Mouse (Mus musculus) intestine, embryonic 14.5 days (tissue): ENCODE results near the gene D330020A13Rik. TPM values are rescaled to one million over a fixed set of nuclear protein-coding genes. Genes with fewer than 3 reads are reported as not detected.

ENCODE experiments used
- ATAC-seq: fragments of 200-750 bp; cut with Nextera tagmentation; replicated peaks from 2 replicates; pipeline ENCODE4 v1.8.0; 2017; ENCODE audit warnings: low read depth, moderate number of reproducible peaks, moderate TSS enrichment, moderate library complexity; ENCODE audit not compliant: low FRiP score, low TSS enrichment
- DNase-seq: peaks from one replicate; pipeline ENCODE4 v3.0.0-alpha.2; 2018; ENCODE audit warnings: low spot score
- H3K27ac ChIP-seq: fragments of 300-500 bp; sonication (generic); 2 replicates; pipeline ENCODE4 v1.5.1; 2014; ENCODE audit warnings: low read depth, mild to moderate bottlenecking, control low read depth
- H3K27me3 ChIP-seq: fragments of 300-500 bp; sonication (generic); replicated peaks from 2 replicates; pipeline ENCODE4 v1.6.1; 2014; ENCODE audit warnings: low read length, control low read depth; ENCODE audit not compliant: control insufficient read depth, insufficient read depth
- H3K36me3 ChIP-seq: fragments of 300-500 bp; sonication (generic); 2 replicates; pipeline ENCODE4 v1.6.1; 2014; ENCODE audit warnings: low read length, control low read depth; ENCODE audit not compliant: control insufficient read depth, insufficient read depth
- H3K4me1 ChIP-seq: fragments of 300-500 bp; sonication (generic); replicated peaks from 2 replicates; pipeline ENCODE4 v1.6.1; 2014; ENCODE audit warnings: low read length, control low read depth, mixed read lengths; ENCODE audit not compliant: control insufficient read depth, insufficient read depth
- H3K4me2 ChIP-seq: fragments of 300-500 bp; sonication (generic); 2 replicates; pipeline ENCODE4 v1.6.1; 2014; ENCODE audit warnings: low read length
- H3K4me3 ChIP-seq: fragments of 300-500 bp; sonication (generic); 2 replicates; pipeline ENCODE4 v1.5.1; 2014; ENCODE audit warnings: low read depth, low read length, control low read depth, mixed read lengths
- H3K9ac ChIP-seq: fragments of 300-500 bp; sonication (generic); 2 replicates; pipeline ENCODE4 v1.6.1; 2014; ENCODE audit warnings: mild to moderate bottlenecking, low read length
- H3K9me3 ChIP-seq: fragments of 300-500 bp; sonication (generic); 2 replicates; pipeline ENCODE4 v1.6.1; 2016; ENCODE audit warnings: low read length, control low read depth; ENCODE audit not compliant: control insufficient read depth
- WGBS: fragments of 180-500 bp; shearing (Covaris S2); extraction: QIAGEN DNeasy Blood & Tissue Kit; methylation state at CpG from one replicate; pipeline ENCODE4 v1.1.7; 2014; 5-methylcytosine and 5-hydroxymethylcytosine counted together
- polyA plus RNA-seq: library from polyadenylated mRNA; unstranded; fragments of >200 nt; fragmentation: Nextera tagmentation; extraction: Ambion mirVana; gene quantifications from 2 replicates; pipeline ENCODE4 v1.2.1, GENCODE M21; 2014

Gene D330020A13Rik
- polyA plus RNA-seq, 1 experiment from 2014 or later: not detected

- Histone ChIP-seq H3K36me3 (peaks cover 76% of the 10 kb centered on the region), H3K9ac (no peak overlapping the region), H3K27me3 (no peaks in the 10 kb centered on the region), H3K27ac (no peak overlapping the region), H3K4me1 (no peaks in the 10 kb centered on the region), H3K4me3 (no peak overlapping the region), H3K9me3 (no peaks in the 10 kb centered on the region), H3K4me2 (no peak overlapping the region)
- DNase-seq: no peak
- ATAC-seq: no peak
- WGBS: 75% methylated on average over 2 of the region's 2 CpGs
Measured at GRCm38 (mm10) chr6:120332351-120332750, 38.2 kb downstream of the D330020A13Rik start.

- DNase-seq (no peak), ATAC-seq (no peak)
- H3K4me1 ChIP-seq: no peaks in the 10 kb centered on the region
- WGBS: 63% methylated on average over 1 of the region's 1 CpGs
- H3K27ac ChIP-seq: no peak overlapping the region
- no peak overlapping the region for H3K4me2 ChIP-seq
- no peaks in the 10 kb centered on the region for H3K9me3 ChIP-seq
- no peak overlapping the region for H3K9ac ChIP-seq
- peaks cover 73% of the 10 kb centered on the region for H3K36me3 ChIP-seq
- no peaks in the 10 kb centered on the region for H3K27me3 ChIP-seq
- H3K4me3 ChIP-seq: no peak overlapping the region
Measured at GRCm38 (mm10) chr6:120343992-120344391, 49.8 kb downstream of the D330020A13Rik start.

Other genes with a start within 250 kb of the D330020A13Rik start
- gene Ninj2, start 201.0 kb upstream of the D330020A13Rik start, polyA plus RNA-seq: not detected in 2 replicates
- 0.47 and 0.58 TPM in 2 replicates for gene B4galnt3, start 195 bp downstream of the D330020A13Rik start, polyA plus RNA-seq
- gene Kdm5a, start 69.8 kb downstream of the D330020A13Rik start, polyA plus RNA-seq: 50.6 and 54.7 TPM in 2 replicates
- 21.5 and 24.6 TPM in 2 replicates for gene Ccdc77, start 70.0 kb downstream of the D330020A13Rik start, polyA plus RNA-seq
- gene Il17ra, start 168.9 kb downstream of the D330020A13Rik start, polyA plus RNA-seq: 2.1 and 2.8 TPM in 2 replicates
- 0.12 and 0.27 TPM in 2 replicates for gene Tmem121b, start 199.4 kb downstream of the D330020A13Rik start, polyA plus RNA-seq
- gene Hdhd5, start 237.0 kb downstream of the D330020A13Rik start, polyA plus RNA-seq: 13.5 and 13.7 TPM in 2 replicates